Mouse (Mus musculus): ENCODE measurements around the gene Zfp618. TPM values are rescaled to one million over a fixed set of nuclear protein-coding genes. Genes with fewer than 3 reads are reported as not detected.

Gene Zfp618
- polyA plus RNA-seq, 1 experiment from 2014 or later: 23.3 TPM

DNA sequence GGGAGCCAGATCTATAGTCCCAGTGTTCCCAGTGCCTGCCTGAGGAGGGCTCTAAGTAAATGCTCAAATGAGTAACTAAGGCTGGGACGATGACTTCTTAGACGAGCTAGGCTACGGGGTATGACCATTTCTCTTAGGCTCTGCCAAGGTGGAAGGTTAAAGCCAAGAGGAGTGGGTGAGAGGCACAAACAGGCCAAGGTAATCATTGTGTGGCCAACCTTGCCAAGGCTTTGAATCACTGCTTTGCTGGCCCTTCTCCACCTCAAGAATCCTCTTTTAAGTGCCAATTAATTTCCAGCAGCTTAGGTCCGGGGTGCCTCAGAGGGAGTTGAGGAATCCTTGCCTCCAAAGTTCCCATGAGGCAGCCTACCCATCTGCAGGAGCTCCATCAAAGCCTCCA, 204.7 kb downstream of the Zfp618 start:
- 72% methylated on average over 4 of the region's 4 CpGs for WGBS
- H3K9me3 ChIP-seq (ENCODE audit: control insufficient read depth, low read length): no peaks in the 10 kb centered on the region
- no peak for DNase-seq (ENCODE audit: low spot score)
- 0 out of 2 replicates have a peak, but pooled peaks cover 6% of the 10 kb centered on the region for H3K27me3 ChIP-seq (replicated peaks; ENCODE audit: control insufficient read depth, insufficient read depth, low read length)
- H3K4me2 ChIP-seq (ENCODE audit: low read length): peak overlapping the region; percentile 45
- no peak for ATAC-seq (replicated peaks; ENCODE audit: low FRiP score, low TSS enrichment, low read depth)
- H3K27ac ChIP-seq (ENCODE audit: low read depth): no peak overlapping the region
- no peaks in the 10 kb centered on the region for H3K4me1 ChIP-seq (replicated peaks; ENCODE audit: control insufficient read depth, insufficient read depth, low read length)
- no peak overlapping the region for H3K9ac ChIP-seq (ENCODE audit: low read length)
- peak overlapping the region; percentile 37 for H3K4me3 ChIP-seq (ENCODE audit: low read depth, low read length)
- no peaks in the 10 kb centered on the region for H3K36me3 ChIP-seq (ENCODE audit: control insufficient read depth, insufficient read depth, low read length)

DNA sequence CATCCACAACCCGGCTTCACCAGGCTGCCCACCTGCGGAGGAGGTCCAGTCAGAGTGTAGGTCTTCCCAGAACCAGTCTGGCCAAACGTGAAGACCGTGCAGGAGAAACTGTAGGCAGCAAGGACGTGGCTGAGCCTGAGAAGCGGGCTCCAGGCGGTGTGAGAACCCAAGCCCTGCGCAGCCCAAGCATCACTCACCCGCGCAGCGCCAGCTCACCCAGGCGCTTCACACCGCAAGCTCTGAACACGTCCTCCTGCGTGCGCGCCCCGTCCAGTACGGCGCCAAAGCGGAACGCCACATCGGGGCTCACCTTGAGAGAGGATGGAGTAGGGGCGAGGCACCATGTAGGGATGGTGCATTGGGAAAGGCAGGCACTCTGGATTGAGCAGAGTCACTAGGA, 205.7 kb downstream of the Zfp618 start:
- 0 out of 2 replicates have a peak overlapping the region, but pooled peaks have one; percentile 63 for H3K27ac ChIP-seq (ENCODE audit: low read depth)
- ATAC-seq (replicated peaks; ENCODE audit: low FRiP score, low TSS enrichment, low read depth): 0 out of 2 replicates have a peak, but pooled peaks have one; percentile 1
- H3K9ac ChIP-seq (ENCODE audit: low read length): peak overlapping the region; percentile 11
- no peak for DNase-seq (ENCODE audit: low spot score)
- H3K4me3 ChIP-seq (ENCODE audit: low read depth, low read length): peak overlapping the region; percentile 37
- H3K4me2 ChIP-seq (ENCODE audit: low read length): peak overlapping the region; percentile 45
- 0 out of 2 replicates have a peak, but pooled peaks cover 6% of the 10 kb centered on the region for H3K27me3 ChIP-seq (replicated peaks; ENCODE audit: control insufficient read depth, insufficient read depth, low read length)
- 36% methylated on average over 24 of the region's 24 CpGs for WGBS
- no peaks in the 10 kb centered on the region for H3K4me1 ChIP-seq (replicated peaks; ENCODE audit: control insufficient read depth, insufficient read depth, low read length)
- H3K9me3 ChIP-seq (ENCODE audit: control insufficient read depth, low read length): no peaks in the 10 kb centered on the region
- no peaks in the 10 kb centered on the region for H3K36me3 ChIP-seq (ENCODE audit: control insufficient read depth, insufficient read depth, low read length)

DNA sequence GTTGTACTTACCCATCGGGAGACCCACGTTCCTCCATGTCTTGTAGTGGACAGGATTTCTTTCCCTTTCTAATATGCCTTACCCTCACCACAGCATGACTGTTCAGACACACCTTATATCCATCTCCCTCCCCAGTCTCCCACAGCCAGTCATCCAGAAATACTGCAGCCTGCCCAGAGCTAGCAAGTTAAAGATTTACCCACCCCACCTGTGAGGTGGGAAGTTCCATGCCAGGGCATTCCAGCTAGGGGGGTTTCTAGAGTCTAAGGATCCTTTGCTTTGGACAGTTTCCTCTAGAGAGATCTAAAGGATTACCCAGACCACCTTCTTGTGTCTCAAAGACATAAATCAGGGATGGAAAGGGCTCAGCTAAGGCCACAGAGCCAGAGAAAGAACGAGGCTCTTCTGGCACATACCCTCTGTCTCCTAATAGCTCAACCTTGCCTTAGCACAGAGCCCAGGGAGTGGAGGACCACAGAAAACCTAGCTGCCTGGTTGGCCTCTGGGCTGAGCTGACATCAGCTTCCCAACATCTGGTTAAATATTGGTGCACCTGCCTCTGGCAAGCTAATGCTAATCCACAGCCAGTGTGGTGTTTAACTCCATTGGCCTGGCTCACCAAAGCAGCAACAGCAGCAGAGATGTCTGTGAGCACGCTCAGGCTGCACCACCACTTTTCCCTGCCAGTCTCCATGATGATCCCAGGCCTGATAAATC, 206.8 kb downstream of the Zfp618 start, which contains the start of gene Kif12:
Gene Kif12 (minus strand): TSS at position 163 of the 717 bp plus-strand sequence.
- Histone ChIP-seq H3K9ac (ENCODE audit: low read length) (peak within 1 kb of the TSS; percentile 14), H3K27me3 (replicated peaks; ENCODE audit: control insufficient read depth, insufficient read depth, low read length) (0 out of 2 replicates have a peak, but pooled peaks cover 6% of the 10 kb centered on the region), H3K36me3 (ENCODE audit: control insufficient read depth, insufficient read depth, low read length) (no peaks in the 10 kb centered on the region), H3K4me1 (replicated peaks; ENCODE audit: control insufficient read depth, insufficient read depth, low read length) (no peaks in the 10 kb centered on the region), H3K9me3 (ENCODE audit: control insufficient read depth, low read length) (no peaks in the 10 kb centered on the region), H3K4me3 (ENCODE audit: low read depth, low read length) (peak within 1 kb of the TSS; percentile 37), H3K4me2 (ENCODE audit: low read length) (peak within 1 kb of the TSS; percentile 45), H3K27ac (ENCODE audit: low read depth) (peak within 1 kb of the TSS; percentile 63; the same call in 1 of the 2 replicates)
- ATAC-seq (replicated peaks; ENCODE audit: low FRiP score, low TSS enrichment, low read depth): peak; percentile 90
- WGBS: 61% methylated on average over 4 of the region's 4 CpGs
- peak; percentile 73 for DNase-seq (ENCODE audit: low spot score)

DNA sequence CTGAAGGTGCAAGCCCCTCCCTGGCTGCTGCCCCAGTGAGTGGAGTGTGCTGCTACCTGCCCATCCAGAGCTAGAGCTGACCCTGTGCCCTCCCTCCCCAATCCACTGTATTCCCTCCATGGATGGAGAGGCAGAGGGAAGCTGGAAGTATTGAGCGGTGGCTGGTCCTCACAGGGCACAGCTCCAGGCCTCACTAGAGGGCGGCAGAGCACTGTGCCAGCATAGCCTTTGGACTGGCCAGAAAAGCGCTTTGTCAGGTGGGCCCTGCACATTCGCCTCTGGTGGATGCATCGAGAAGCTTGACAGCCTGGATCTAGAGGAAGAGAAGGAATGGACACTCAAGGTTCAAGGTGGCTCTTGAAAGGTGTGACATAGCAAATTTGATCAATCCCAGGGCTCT, 216.2 kb downstream of the Zfp618 start:
- no peaks in the 10 kb centered on the region for H3K36me3 ChIP-seq (ENCODE audit: control insufficient read depth, insufficient read depth, low read length)
- H3K4me2 ChIP-seq (ENCODE audit: low read length): no peak overlapping the region
- DNase-seq (ENCODE audit: low spot score) (peak; percentile 77), ATAC-seq (replicated peaks; ENCODE audit: low FRiP score, low TSS enrichment, low read depth) (peak; percentile 84)
- no peak overlapping the region for H3K9ac ChIP-seq (ENCODE audit: low read length)
- no peak overlapping the region for H3K27ac ChIP-seq (ENCODE audit: low read depth)
- H3K4me1 ChIP-seq (replicated peaks; ENCODE audit: control insufficient read depth, insufficient read depth, low read length): no peaks in the 10 kb centered on the region
- H3K9me3 ChIP-seq (ENCODE audit: control insufficient read depth, low read length): no peaks in the 10 kb centered on the region
- 12% methylated on average over 5 of the region's 5 CpGs for WGBS
- no peak overlapping the region for H3K4me3 ChIP-seq (ENCODE audit: low read depth, low read length)
- H3K27me3 ChIP-seq (replicated peaks; ENCODE audit: control insufficient read depth, insufficient read depth, low read length): no peaks in the 10 kb centered on the region

DNA sequence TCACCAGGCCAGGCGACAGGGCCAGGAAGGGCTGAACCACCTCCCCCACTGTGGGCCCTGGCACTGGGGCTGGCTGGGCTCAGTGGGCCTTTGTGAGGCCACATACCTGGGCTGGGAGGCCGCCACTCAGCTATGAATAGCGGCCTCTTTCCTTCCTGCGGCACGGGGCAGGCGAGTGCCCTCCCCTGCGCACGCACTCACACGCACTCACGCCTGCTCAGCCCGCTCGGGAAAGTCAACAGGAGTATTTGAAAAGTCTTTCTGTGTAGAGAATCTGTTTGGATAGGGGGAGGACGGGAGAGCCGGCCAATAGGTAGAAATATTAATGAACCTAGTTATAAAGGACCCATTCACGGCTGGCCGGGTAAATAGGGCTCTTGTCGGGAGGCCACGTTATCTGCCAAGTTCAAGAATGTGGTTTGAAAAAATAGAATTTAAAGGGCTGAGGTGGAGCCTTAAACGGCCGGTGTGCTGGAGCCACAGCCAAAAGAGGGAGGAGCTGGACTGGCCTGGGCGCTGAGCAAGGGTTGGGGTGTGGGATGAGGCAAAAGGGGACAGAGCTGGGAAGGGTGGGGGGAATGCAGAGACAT, 221.0 kb downstream of the Zfp618 start:
- DNase-seq (ENCODE audit: low spot score): peak; percentile 63
- peak overlapping the region; percentile 75; the same call in 1 of the 2 replicates for H3K27ac ChIP-seq (ENCODE audit: low read depth)

More for the DNA sequence above, 221.0 kb downstream of the Zfp618 start:
- H3K9ac ChIP-seq (ENCODE audit: low read length): no peak overlapping the region
- no peaks in the 10 kb centered on the region for H3K36me3 ChIP-seq (ENCODE audit: control insufficient read depth, insufficient read depth, low read length)
- no peak overlapping the region for H3K4me2 ChIP-seq (ENCODE audit: low read length)
- peak; percentile 83 for ATAC-seq (replicated peaks; ENCODE audit: low FRiP score, low TSS enrichment, low read depth)
- no peaks in the 10 kb centered on the region for H3K9me3 ChIP-seq (ENCODE audit: control insufficient read depth, low read length)
- no peaks in the 10 kb centered on the region for H3K27me3 ChIP-seq (replicated peaks; ENCODE audit: control insufficient read depth, insufficient read depth, low read length)
- H3K4me1 ChIP-seq (replicated peaks; ENCODE audit: control insufficient read depth, insufficient read depth, low read length): no peaks in the 10 kb centered on the region; the same call in 1 of the 2 replicates
- H3K4me3 ChIP-seq (ENCODE audit: low read depth, low read length): no peak overlapping the region
- 42% methylated on average over 21 of the region's 21 CpGs for WGBS

Other genes with a start within 250 kb of the Zfp618 start
- gene Ambp, start 189.2 kb downstream of the Zfp618 start, polyA plus RNA-seq (2014; fragmentation: Nextera tagmentation; extraction: Ambion mirVana): 17.0 and 53.1 TPM in 2 replicates
- gene Kif12, start 206.6 kb downstream of the Zfp618 start, polyA plus RNA-seq (2014; fragmentation: Nextera tagmentation; extraction: Ambion mirVana): 44.5 and 50.0 TPM in 2 replicates
- 18.5 and 21.2 TPM in 2 replicates for gene Col27a1, start 248.4 kb downstream of the Zfp618 start, polyA plus RNA-seq (2014; fragmentation: Nextera tagmentation; extraction: Ambion mirVana)